Mouse (Mus musculus): ENCODE data around the gene Wbp1.

- TF ChIP-seq POLR2A (IDR thresholded peaks at IDR 0.05; ENCODE audit: low read depth, low read length) (peak; percentile 98), MAX (IDR thresholded peaks at IDR 0.05; ENCODE audit: low read length) (peak; percentile 66), USF2 (conservative IDR thresholded peaks at IDR 0.05; ENCODE audit: low read depth, low read length) (no peak), USF1 (IDR thresholded peaks at IDR 0.05; ENCODE audit: low read depth, low read length) (no peak), CTCF (conservative IDR thresholded peaks at IDR 0.05 in 1 of 2, IDR thresholded peaks at IDR 0.05 in 1 of 2; ENCODE audit: low read depth in 2 of 2, low read length in 2 of 2) (peak in 1 of 2 experiments; percentile 63; a peak in 2 of 4 replicates), ZC3H11A (IDR thresholded peaks at IDR 0.05; ENCODE audit: low read depth, low read length) (no peak), JUN (IDR thresholded peaks at IDR 0.05; ENCODE audit: insufficient read depth, low read depth, low read length) (no peak), KAT2A (IDR thresholded peaks at IDR 0.05; ENCODE audit: insufficient replicate concordance, low read length) (peak; percentile 65; the same call in 1 of the 2 replicates), TCF12 (IDR thresholded peaks at IDR 0.05; ENCODE audit: low read depth, low read length) (peak; percentile 94), EP300 (IDR thresholded peaks at IDR 0.05; ENCODE audit: low read length) (no peak), HCFC1 (IDR thresholded peaks at IDR 0.05; ENCODE audit: low read depth, low read length) (peak; percentile 81), MAZ (IDR thresholded peaks at IDR 0.05; ENCODE audit: low read depth, low read length) (peak; percentile 54; the same call in 1 of the 2 replicates)
Measured at GRCm38 (mm10) chr6:83115011-83115671, 6.2 kb downstream of the Wbp1 start, which contains the start of gene Mogs.
